Mouse (Mus musculus) liver, embryonic 14.5 days (tissue): ENCODE results near the gene Sorcs3. TPM values are rescaled to one million over a fixed set of nuclear protein-coding genes. Genes with fewer than 3 reads are reported as not detected.

Source experiments
- ATAC-seq: fragments of 200-750 bp; cut with Nextera tagmentation; 2 replicates; pipeline ENCODE4 v1.8.0; 2017; ENCODE audit warnings: moderate number of reproducible peaks, mild to moderate bottlenecking, moderate library complexity; ENCODE audit not compliant: insufficient read depth
- DNase-seq, 3 experiments: peaks; one replicate each; pipeline ENCODE4 v3.0.0-alpha.2; 2012 to 2013; ENCODE audit warnings: low read depth in 3 of 3, low spot score in 3 of 3
- H3K27ac ChIP-seq: fragments of 300-500 bp; sonication (generic); 2 replicates; pipeline ENCODE4 v1.5.1; 2014; ENCODE audit warnings: moderate library complexity, mild to moderate bottlenecking, control low read depth, inconsistent platforms
- H3K27me3 ChIP-seq: fragments of 300-500 bp; sonication (generic); 2 replicates; pipeline ENCODE4 v1.6.1; 2014; ENCODE audit warnings: mild to moderate bottlenecking, low read length, moderate library complexity; ENCODE audit not compliant: control insufficient read depth, insufficient read depth
- H3K36me3 ChIP-seq: fragments of 300-500 bp; sonication (generic); replicated peaks from 2 replicates; pipeline ENCODE4 v1.6.1; 2014; ENCODE audit warnings: low read depth; ENCODE audit not compliant: control insufficient read depth, insufficient read depth
- H3K4me1 ChIP-seq, 2 experiments: fragments of 200-500 bp in 1 of 2; fragments of 300-500 bp in 1 of 2; sonication (generic) in 1 of 2; replicated peaks; 2 replicates each; pipeline ENCODE4 v1.6.1; 2012 to 2014; ENCODE audit warnings: antibody characterized with exemption in 1 of 2, inconsistent platforms in 1 of 2, low read length in 1 of 2; ENCODE audit not compliant: control insufficient read depth in 2 of 2, insufficient read depth in 2 of 2
- H3K4me2 ChIP-seq: fragments of 300-500 bp; sonication (generic); 2 replicates; pipeline ENCODE4 v1.6.1; 2014; ENCODE audit warnings: low read depth, mild to moderate bottlenecking, control low read depth, moderate library complexity
- H3K4me3 ChIP-seq, 2 experiments: fragments of 200-500 bp in 1 of 2; fragments of 300-500 bp in 1 of 2; sonication (generic) in 1 of 2; 2 replicates each; pipeline ENCODE4 v1.5.1; 2012 to 2014; ENCODE audit warnings: low read depth in 2 of 2, low read length in 2 of 2, mild to moderate bottlenecking in 2 of 2, control low read depth in 1 of 2, inconsistent platforms in 1 of 2, moderate library complexity in 1 of 2; ENCODE audit not compliant: insufficient read depth in 1 of 2
- H3K9ac ChIP-seq: fragments of 300-500 bp; sonication (generic); replicated peaks from 2 replicates; pipeline ENCODE4 v1.6.1; 2014; ENCODE audit warnings: mild to moderate bottlenecking, control low read depth, moderate library complexity
- H3K9me3 ChIP-seq: fragments of 300-500 bp; sonication (generic); 2 replicates; pipeline ENCODE4 v1.6.1; 2016; ENCODE audit warnings: low read length, mixed read lengths; ENCODE audit not compliant: control insufficient read depth
- CTCF ChIP-seq: IDR thresholded peaks from 2 replicates; pipeline ENCODE4 v1.5.1; 2016; ENCODE audit warnings: antibody characterized with exemption, low read depth, control low read depth
- EP300 ChIP-seq: IDR thresholded peaks from 2 replicates; pipeline ENCODE4 v1.6.1; 2016; ENCODE audit warnings: antibody characterized with exemption, low read depth
- WGBS: fragments of 180-500 bp; shearing (Covaris S2); extraction: QIAGEN DNeasy Blood & Tissue Kit; methylation state at CpG from one replicate; pipeline ENCODE4 v1.1.7; 2014; ENCODE audit not compliant: insufficient replicate concordance; 5-methylcytosine and 5-hydroxymethylcytosine counted together
- polyA plus RNA-seq, 2 experiments: library from polyadenylated mRNA; depleted of rRNA in 1 of 2; stranded (reverse) in 1 of 2; unstranded in 1 of 2; fragments of >200 nt; fragmentation: Nextera tagmentation in 1 of 2; extraction: Ambion mirVana in 1 of 2; gene quantifications; 2 replicates each; pipeline versions ENCODE4 v1.2.1 to v1.2.3; 2012 to 2014

Sorcs3 gene
- polyA plus RNA-seq, 2 experiments = 0.04 to 0.09 TPM

- H3K9me3 ChIP-seq = no peaks in the 10 kb centered on the region
- DNase-seq = no peak
These were observed 53.4 kb downstream of the Sorcs3 start for GRCm38 (mm10) chr19:48259223-48259622.

GRCm38 (mm10) chr19:48260671-48261070 is 54.8 kb downstream of the Sorcs3 start:
- Histone ChIP-seq H3K27me3 (no peaks in the 10 kb centered on the region), H3K4me1 (no peaks in the 10 kb centered on the region), H3K27ac (no peak overlapping the region), H3K4me3 (no peak overlapping the region), H3K9me3 (no peaks in the 10 kb centered on the region), H3K36me3 (no peaks in the 10 kb centered on the region), H3K4me2 (no peak overlapping the region), H3K9ac (no peak overlapping the region)
- no peak for TF ChIP-seq CTCF
- TF ChIP-seq EP300 = no peak
- ATAC-seq = no peak
- 75% methylated on average over 8 of the region's 8 CpGs for WGBS
- no peak for DNase-seq

More at GRCm38 (mm10) chr19:48259223-48259622, 53.4 kb downstream of the Sorcs3 start:
- 61% methylated on average over 7 of the region's 7 CpGs for WGBS
- no peak overlapping the region for H3K27ac ChIP-seq
- no peak overlapping the region for H3K9ac ChIP-seq
- no peaks in the 10 kb centered on the region for H3K27me3 ChIP-seq
- no peaks in the 10 kb centered on the region for H3K36me3 ChIP-seq
- no peak overlapping the region for H3K4me3 ChIP-seq
- no peak for ATAC-seq
- no peak overlapping the region for H3K4me2 ChIP-seq
- TF ChIP-seq EP300 = no peak
- no peak for TF ChIP-seq CTCF
- H3K4me1 ChIP-seq = no peaks in the 10 kb centered on the region

DNA sequence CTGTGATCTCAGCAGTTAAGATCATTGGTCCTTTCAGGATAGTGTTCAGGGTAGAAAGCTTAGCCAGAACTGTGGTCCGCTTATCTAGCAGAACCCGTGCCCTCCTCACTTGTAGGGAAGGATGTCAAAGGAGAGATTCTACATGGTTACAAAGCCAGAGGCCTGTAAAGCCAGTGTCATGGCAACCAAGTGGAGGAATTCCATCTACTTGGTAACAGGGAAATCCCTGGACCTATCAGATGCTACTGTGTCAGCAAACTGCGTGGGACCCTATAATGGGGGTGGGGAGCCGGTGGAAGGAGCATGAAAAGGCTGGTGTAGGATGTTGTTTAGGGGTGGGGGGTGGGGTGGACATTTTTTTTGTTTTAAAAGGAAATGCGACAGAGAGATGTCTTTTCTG is 57.9 kb downstream of the Sorcs3 start:
- ATAC-seq (no peak), DNase-seq (no peak)
- Histone ChIP-seq H3K27ac (no peak overlapping the region), H3K36me3 (no peaks in the 10 kb centered on the region), H3K27me3 (no peaks in the 10 kb centered on the region), H3K9me3 (no peaks in the 10 kb centered on the region), H3K4me1 (no peaks in the 10 kb centered on the region), H3K4me3 (no peak overlapping the region), H3K4me2 (no peak overlapping the region), H3K9ac (no peak overlapping the region)
- no peak for TF ChIP-seq EP300
- no peak for TF ChIP-seq CTCF
- WGBS = 61% methylated on average over 5 of the region's 5 CpGs

DNA sequence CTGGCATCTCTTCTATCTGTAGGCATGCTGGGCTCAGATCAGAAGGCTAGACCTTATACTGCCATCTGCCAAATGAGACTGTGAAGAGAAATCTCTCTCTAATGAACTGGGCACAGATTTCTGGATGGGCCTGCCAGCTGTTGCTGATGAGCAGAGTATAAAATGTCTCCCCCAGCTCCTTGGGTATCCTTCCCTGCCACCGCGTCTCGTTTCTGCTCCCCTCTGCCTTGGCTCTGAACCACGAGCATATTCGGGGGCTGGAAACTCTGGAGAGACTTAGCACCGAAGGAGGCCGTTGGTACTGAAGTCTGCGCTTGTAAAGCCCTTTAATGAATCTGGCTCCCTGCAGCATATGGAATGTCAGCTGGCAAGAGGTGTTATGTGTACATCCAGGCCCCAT is 74.4 kb downstream of the Sorcs3 start:
- WGBS = 71% methylated on average over 8 of the region's 8 CpGs
- no peak for ATAC-seq
- no peak for DNase-seq
- Histone ChIP-seq H3K4me2 (no peak overlapping the region), H3K4me1 (no peaks in the 10 kb centered on the region), H3K27me3 (no peaks in the 10 kb centered on the region), H3K9me3 (no peaks in the 10 kb centered on the region), H3K27ac (no peak overlapping the region), H3K9ac (no peak overlapping the region), H3K36me3 (no peaks in the 10 kb centered on the region), H3K4me3 (no peak overlapping the region)
- TF ChIP-seq EP300 (no peak), CTCF (no peak)

DNA sequence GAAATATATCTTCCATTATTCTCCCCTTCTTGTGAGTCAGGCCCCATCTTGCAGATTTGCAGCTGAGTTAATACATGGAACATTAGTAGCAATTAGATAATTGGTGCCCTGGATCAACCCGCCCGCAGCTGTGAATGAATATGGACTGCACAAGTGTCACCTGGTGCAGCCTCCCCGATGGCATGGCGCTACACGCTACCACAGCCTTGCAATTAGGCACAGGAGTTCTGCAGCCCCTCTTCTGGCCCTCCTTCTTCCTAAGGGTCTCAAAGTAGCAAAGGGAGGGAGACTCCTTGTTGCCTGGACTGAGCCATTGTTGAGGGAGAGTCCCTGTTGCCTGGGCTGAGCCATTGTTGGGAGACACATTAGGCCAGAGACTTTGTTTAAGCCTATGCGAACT is 76.4 kb downstream of the Sorcs3 start:
- DNase-seq (no peak), ATAC-seq (no peak)
- no peak overlapping the region for H3K27ac ChIP-seq
- H3K9ac ChIP-seq = no peak overlapping the region
- H3K4me3 ChIP-seq = no peak overlapping the region
- 64% methylated on average over 6 of the region's 6 CpGs for WGBS
- H3K4me1 ChIP-seq = no peaks in the 10 kb centered on the region
- no peaks in the 10 kb centered on the region for H3K27me3 ChIP-seq
- no peaks in the 10 kb centered on the region for H3K36me3 ChIP-seq
- TF ChIP-seq EP300 (no peak), CTCF (no peak)
- no peaks in the 10 kb centered on the region for H3K9me3 ChIP-seq
- H3K4me2 ChIP-seq = no peak overlapping the region
